Mouse (Mus musculus) small intestine, adult 2 months (tissue): Measurements from ENCODE around the gene Pmepa1.

Source experiments
- CTCF ChIP-seq: fragments of 200-500 bp; IDR thresholded peaks from 2 replicates; pipeline ENCODE4 v1.5.1; 2012; ENCODE audit warnings: low read depth, mild to moderate bottlenecking, control low read depth, inconsistent platforms, low read length, moderate library complexity, mixed read lengths; ENCODE audit not compliant: insufficient replicate concordance, insufficient read length; ENCODE audit errors: extremely low read depth
- POLR2A ChIP-seq: fragments of 200-500 bp; IDR thresholded peaks from 2 replicates; pipeline ENCODE4 v1.6.1; 2012; ENCODE audit warnings: low read depth, mild to moderate bottlenecking, control low read depth, inconsistent platforms, low read length, moderate library complexity

DNA sequence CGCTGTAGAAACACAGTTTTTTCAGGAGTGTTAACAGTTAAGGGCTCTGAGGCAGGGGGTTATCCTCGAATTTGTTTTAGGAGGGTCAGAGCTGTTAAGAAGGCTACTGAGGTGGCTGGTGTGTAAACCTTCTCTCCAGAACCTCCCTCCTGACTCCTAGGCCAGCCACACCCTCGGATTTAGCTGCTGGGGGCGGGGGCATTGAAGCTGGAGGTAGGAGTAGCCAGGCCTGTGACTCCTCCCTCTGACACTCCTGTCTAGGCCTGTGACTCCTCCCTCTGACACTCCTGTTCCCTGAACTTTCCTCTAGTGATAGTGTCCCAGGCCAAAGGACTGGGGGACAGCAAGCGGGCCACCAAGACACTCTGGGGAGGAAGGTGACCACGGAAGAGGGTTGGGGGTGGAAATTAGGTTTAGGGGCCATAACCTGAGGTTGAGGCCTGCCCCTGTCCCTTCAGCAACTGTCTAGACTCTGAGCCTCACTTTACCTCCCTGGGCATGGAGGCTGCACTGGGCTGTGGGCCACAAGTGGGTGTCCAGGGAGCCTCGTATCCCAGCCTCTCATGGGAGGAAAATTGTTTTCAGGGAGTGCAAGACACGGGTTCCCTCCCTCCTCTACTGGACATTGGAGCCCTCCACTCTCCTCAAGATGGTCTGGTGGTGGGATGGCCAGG lies 89.0 kb downstream of the Pmepa1 start:
- TF ChIP-seq CTCF: no peak
- 0 out of 2 replicates have a peak, but pooled peaks have one; percentile 30 for TF ChIP-seq POLR2A
